Mouse (Mus musculus) embryonic facial prominence, embryonic 14.5 days (tissue): ENCODE measurements at regions not wholly inside any gene's neighbourhood (a gene's known extent, or its start where the extent isn't known, plus 50 kb on each side); places are given as distances from the start of the nearest gene placed in this dataset.

Source experiments
- ATAC-seq: fragments of 200-750 bp; cut with Nextera tagmentation; 2 replicates; pipeline ENCODE4 v1.8.0; 2017; ENCODE audit warnings: low read depth, moderate number of reproducible peaks, moderate TSS enrichment
- DNase-seq: peaks from one replicate; pipeline ENCODE4 v3.0.0-alpha.2; 2015; ENCODE audit warnings: low spot score
- H3K27ac ChIP-seq: fragments of 300-500 bp; sonication (generic); replicated peaks from 2 replicates; pipeline ENCODE4 v1.5.1; 2014; ENCODE audit warnings: low read depth, mild to moderate bottlenecking, low read length, moderate library complexity
- H3K27me3 ChIP-seq: fragments of 300-500 bp; sonication (generic); replicated peaks from 2 replicates; pipeline ENCODE4 v1.6.1; 2014; ENCODE audit warnings: low read length; ENCODE audit not compliant: control insufficient read depth, insufficient read depth
- H3K36me3 ChIP-seq: fragments of 300-500 bp; sonication (generic); 2 replicates; pipeline ENCODE4 v1.6.1; 2014; ENCODE audit warnings: low read length, mixed read lengths; ENCODE audit not compliant: control insufficient read depth, insufficient read depth
- H3K4me1 ChIP-seq: fragments of 300-500 bp; sonication (generic); 2 replicates; pipeline ENCODE4 v1.6.1; 2014; ENCODE audit warnings: antibody characterized with exemption, low read length; ENCODE audit not compliant: control insufficient read depth, insufficient read depth
- H3K4me2 ChIP-seq: fragments of 300-500 bp; sonication (generic); 2 replicates; pipeline ENCODE4 v1.6.1; 2014; ENCODE audit warnings: low read depth, mild to moderate bottlenecking, low read length, moderate library complexity, mixed read lengths
- H3K4me3 ChIP-seq: fragments of 300-500 bp; sonication (generic); 2 replicates; pipeline ENCODE4 v1.5.1; 2014; ENCODE audit warnings: low read depth, mild to moderate bottlenecking, low read length
- H3K9ac ChIP-seq: fragments of 300-500 bp; sonication (generic); 2 replicates; pipeline ENCODE4 v1.6.1; 2014; ENCODE audit warnings: low read depth, mild to moderate bottlenecking, low read length, moderate library complexity, mixed read lengths
- H3K9me3 ChIP-seq: fragments of 300-500 bp; sonication (generic); 2 replicates; pipeline ENCODE4 v1.6.1; 2016; ENCODE audit warnings: low read length; ENCODE audit not compliant: control insufficient read depth
- WGBS: fragments of 180-500 bp; shearing (Covaris S2); extraction: QIAGEN DNeasy Blood & Tissue Kit; methylation state at CpG from one replicate; pipeline ENCODE4 v1.1.7; 2014; 5-methylcytosine and 5-hydroxymethylcytosine counted together

- Histone ChIP-seq H3K27me3 (no peaks in the 10 kb centered on the region), H3K27ac (no peak overlapping the region), H3K4me2 (no peak overlapping the region), H3K4me3 (no peak overlapping the region), H3K9ac (no peak overlapping the region), H3K36me3 (no peaks in the 10 kb centered on the region), H3K4me1 (no peaks in the 10 kb centered on the region), H3K9me3 (no peaks in the 10 kb centered on the region)
- no peak for ATAC-seq
- 48% methylated on average over 1 of the region's 1 CpGs for WGBS
- DNase-seq, result no peak
Measured at GRCm38 (mm10) chr1:27963369-27963768, 816.7 kb downstream of the Gm597 start.
